Mouse (Mus musculus) pancreas, adult 10 weeks (tissue): Measurements from ENCODE around the gene Olfr723. TPM values are rescaled to one million over a fixed set of nuclear protein-coding genes. Genes with fewer than 3 reads are reported as not detected.

Source experiments
- polyA plus RNA-seq: library from polyadenylated mRNA; stranded (reverse); fragments of 350-450 nt; fragmentation: Illumina TruSeq; extraction: RNeasy Lipid Tissue Mini Kit (QIAGEN cat#74804); gene quantifications from one replicate; pipeline ENCODE4 v1.2.3, GENCODE M21; 2015; ENCODE audit warnings: low read depth, low replicate concordance; ENCODE audit not compliant: insufficient read depth

Gene Olfr723
- polyA plus RNA-seq: not detected

DNA sequence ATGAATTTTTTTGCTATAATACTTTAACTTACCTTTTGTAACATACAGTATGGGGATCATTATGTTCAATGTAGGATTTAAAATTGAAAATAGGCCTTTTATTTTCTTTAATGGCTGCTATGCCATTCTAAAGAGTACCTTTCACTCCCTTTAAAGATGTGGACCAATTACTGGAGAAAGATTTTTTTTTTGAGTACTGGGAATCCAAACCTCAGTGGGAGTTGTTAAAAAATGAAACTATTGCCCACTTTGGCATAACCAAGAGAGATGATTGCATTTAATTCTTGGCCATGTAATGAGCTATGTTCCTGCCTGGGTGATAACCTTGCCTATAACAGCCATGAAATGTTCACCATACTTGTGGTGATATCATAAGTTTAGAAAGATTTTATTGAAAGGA lies at the start of gene Olfr723:
Gene Olfr723 (minus strand): TSS at position 101 of the 400 bp plus-strand sequence.

DNA sequence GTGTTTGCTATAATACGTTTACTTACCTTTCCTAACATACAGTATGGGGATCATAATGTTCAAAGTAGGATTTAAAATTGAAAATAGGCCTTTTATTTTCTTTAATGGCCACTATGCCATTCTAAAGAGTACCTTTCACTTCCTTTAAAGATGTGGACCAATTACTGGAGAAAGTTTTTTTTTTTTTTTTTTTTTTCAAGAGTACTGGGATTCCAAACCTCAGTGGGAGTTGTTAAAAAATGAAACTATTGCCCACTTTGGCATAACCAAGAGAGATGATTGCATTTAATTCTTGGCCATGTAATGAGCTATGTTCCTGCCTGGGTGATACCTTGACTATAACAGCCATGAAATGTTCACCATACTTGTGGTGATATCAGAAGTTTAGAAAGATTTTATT lies 31.6 kb upstream of the Olfr723 start, which contains the start of gene Olfr724:
Gene Olfr724 (minus strand): TSS at position 101 of the 400 bp plus-strand sequence.

DNA sequence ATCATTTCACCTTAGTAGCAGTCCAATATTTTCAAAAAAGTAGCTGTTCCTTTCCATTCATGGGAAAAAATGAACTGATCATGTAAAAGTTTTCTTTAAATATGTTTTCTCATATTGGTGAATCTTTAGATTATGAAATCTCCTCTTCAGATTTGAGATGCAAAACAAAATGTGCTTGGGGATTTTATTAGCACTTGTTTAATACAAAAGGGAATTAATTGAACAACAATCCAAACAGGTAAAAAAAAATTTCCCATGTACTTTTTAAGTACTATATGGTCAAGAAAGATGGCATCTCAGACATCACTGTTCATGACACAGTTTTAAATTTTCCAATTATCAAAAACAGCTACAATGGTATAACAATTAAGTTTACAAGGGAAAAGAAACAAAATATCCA lies 29.7 kb downstream of the Olfr723 start, which contains the start of gene Olfr722:
Gene Olfr722 (minus strand): TSS at position 101 of the 400 bp plus-strand sequence.

Other genes starting within 250 kb of the Olfr723 start
- gene Armh4, start 148.4 kb downstream of the Olfr723 start, polyA plus RNA-seq: 0.44 TPM
- gene Olfr722, start 29.8 kb downstream of the Olfr723 start, polyA plus RNA-seq: not detected
- gene Olfr724, start 31.5 kb upstream of the Olfr723 start, polyA plus RNA-seq: not detected
- gene Olfr725, start 108.6 kb upstream of the Olfr723 start, polyA plus RNA-seq: not detected
- gene Olfr726, start 159.2 kb upstream of the Olfr723 start, polyA plus RNA-seq: not detected
- gene Olfr727, start 191.4 kb upstream of the Olfr723 start, polyA plus RNA-seq: not detected
- gene Olfr728, start 210.9 kb upstream of the Olfr723 start, polyA plus RNA-seq: not detected
- not detected for gene Olfr729, start 221.1 kb upstream of the Olfr723 start, polyA plus RNA-seq